Mouse (Mus musculus): ENCODE measurements around the gene Kcnn4. TPM values are rescaled to one million over a fixed set of nuclear protein-coding genes. Genes with fewer than 3 reads are reported as not detected.
A peak's percentile ranks its signal among the peaks of the same experiment; 100 is the strongest.

Gene Kcnn4
- polyA plus RNA-seq (2012; rRNA removed) = 76.3 and 90.9 TPM in 2 replicates

DNA sequence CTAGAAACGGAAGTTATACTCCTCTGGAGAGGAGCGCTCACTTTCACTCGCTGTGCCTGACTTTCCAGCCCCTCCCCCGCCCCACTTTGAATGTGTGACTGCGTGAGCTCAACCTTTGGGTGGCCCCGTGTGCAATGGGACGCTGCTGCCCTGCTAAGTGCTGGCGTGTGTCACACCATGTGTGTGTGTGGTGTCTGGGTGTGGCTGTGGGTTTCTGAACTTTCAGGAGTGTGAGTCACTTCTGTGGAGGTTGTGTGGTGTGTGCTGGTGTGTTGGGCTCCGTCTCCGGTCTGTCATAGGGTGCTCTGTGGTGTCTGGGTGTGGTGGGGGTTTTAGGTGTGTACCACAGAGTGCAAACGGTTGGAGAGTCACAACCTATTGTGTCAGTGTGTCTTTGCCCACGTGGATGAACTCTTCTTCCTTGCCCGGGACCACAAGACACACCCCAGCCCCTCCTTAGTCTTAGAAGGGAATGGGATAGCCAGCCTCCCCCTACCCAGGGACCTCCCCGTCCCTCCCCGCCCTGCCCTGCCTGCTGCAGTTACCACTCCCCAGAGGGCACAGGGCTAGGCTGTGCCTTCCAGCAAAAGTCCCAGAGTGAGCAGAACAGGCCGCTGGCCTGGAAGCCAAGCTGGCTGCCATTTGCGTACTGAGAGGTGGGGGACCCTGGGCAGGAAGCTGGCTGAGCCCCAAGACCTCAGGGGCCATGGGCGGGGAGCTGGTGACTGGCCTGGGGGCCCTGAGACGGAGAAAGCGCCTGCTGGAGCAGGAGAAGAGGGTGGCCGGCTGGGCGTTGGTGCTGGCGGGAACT is at the start of gene Kcnn4:
Gene Kcnn4, plus strand, starts transcription at position 533 of the 811 bp plus-strand sequence.
- WGBS = 12% methylated on average over 23 of the region's 23 CpGs
- no peak for DNase-seq (ENCODE audit: low read depth, low spot score)

DNA sequence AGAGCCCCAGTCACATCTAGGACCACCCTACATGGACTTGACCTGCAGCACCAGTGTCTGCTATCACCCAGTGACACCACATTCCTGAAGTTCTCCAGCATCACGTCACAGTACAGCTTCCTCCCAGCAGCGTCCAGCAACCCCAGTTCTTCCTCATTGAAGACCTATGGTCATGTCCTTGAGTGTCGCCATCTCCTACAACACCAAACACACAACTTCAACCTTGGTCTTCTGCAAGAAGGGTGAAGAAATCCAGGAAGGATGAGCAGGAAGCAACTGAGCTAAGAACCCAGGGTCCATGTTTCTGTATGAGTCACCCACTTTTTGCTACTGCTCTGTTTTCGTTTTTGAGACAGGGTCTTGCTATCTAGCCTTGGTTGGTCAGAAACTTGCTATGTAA is 47.5 kb upstream of the Kcnn4 start:
- DNase-seq (ENCODE audit: low read depth, low spot score) = no peak
- WGBS = 63% methylated on average over 4 of the region's 4 CpGs

DNA sequence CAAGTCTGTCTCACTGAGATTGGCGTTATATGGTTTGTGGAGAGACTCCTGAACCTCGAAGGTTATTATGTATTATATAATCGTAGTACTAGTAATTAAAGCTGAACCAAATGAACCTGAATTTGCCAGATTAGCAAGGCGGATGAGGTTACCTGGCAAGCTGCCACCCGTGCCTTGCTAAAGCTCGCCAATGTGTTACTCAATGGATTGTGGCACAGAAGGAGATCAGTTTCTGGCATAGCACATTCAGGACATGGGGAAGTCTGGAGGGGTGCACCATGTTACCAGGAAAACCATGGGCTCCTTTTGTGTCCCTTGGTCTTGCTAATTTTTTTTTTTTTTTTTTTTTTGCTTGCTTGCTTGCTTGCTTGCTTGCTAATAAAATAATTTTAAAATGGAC is 44.9 kb upstream of the Kcnn4 start:
- 41% methylated on average over 6 of the region's 6 CpGs for WGBS

DNA sequence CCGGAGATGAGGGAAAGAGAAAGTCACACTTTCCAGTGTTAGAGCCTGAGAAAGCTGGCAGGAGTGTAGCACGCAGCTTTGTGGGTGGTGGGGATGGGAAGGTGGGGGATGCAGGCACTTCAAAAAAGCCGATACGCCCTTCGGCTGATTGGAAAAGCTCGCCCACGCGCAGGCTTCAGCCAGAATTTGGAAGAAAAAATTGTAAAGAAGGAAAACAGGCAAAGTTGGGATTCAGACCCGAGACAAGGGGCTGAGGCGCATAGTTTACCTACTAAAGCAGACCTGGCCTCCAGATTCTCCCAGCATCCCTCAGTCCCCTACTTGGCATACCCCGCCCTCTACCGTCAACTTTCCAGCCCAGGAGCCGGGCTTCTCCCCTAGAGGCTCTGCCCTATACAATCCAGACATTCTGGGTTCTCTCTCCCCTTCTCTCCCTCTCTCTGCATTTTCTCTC is 44.4 kb upstream of the Kcnn4 start:
- no peak for DNase-seq (ENCODE audit: low read depth, low spot score)
- 28% methylated on average over 13 of the region's 13 CpGs for WGBS

More for the DNA sequence above, 44.9 kb upstream of the Kcnn4 start:
- DNase-seq (ENCODE audit: low read depth, low spot score) = peak; percentile 37

DNA sequence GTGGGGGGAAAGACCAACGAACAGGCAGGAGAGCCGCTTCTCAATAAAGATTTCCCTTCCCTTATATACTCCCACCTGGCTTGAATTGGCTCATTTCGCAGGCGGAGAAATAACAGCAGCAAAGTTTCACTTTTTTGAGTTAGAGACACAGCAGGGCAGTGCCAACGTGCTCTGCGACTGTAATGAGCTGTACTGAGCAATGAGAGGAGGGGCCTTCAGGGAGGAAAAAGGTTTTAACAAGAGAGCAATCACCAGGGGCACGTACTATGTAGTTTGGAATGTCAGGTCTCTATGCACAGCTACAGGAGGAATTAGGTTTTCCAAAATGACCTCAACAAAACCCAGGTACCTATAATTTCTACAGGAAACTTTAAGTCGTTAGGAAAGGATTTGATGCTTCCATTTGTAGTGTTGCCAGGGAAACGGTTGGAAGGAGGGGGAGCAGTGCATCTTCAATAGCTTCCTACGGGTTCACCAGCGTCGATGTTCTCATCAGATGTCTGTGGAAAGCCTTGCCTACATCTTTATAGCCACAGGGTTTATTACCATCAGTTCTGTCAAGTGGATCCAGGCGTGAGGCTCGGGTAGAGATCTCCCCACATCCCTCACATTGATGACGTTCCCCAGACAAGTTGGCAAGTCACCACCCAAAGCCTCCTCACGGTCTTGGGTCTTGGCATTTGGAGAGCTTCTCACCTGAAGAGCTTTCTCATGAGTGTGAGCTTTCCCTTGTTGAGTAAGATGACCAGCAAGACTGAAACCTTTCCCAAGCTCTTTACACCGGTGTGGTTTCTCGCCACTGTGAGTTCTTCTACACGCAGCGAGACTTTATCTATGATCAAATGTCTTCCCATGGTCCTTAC is 43.6 kb upstream of the Kcnn4 start:
- no peak for DNase-seq (ENCODE audit: low read depth, low spot score)
- WGBS = 53% methylated on average over 20 of the region's 20 CpGs

DNA sequence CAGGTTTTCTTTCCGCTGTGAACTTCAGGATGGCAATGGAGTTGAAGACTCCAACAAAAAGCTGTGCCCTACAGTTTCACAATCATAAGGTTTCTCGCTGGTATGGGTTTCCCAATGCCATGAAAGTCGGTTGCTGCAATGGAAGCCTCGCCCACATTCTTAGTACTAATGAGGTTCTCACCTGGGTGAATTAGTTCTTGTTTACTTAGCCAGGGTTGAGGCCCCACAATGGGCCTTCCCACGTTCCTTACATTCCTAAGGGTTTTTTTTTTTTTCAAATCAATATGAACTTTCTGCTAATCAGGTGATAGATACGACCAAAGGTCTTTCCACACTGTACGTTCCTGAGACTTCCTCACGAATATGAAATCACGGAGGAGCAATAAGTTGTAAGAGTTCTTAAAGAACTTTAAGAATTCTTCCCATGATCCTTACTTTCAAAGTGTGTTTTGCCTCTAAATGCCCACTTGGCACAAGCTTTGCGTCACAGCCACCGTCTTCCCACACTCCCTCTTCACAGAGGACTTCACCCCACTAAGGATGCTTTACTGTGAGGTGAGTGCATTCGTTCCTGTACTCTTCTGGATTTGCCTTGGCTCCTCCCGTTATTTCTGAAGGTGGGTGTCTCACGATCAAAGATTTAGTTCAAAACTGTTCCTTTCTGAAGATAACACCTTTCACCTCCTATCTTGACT is 42.6 kb upstream of the Kcnn4 start:
- WGBS = 55% methylated on average over 14 of the region's 14 CpGs
- no peak for DNase-seq (ENCODE audit: low read depth, low spot score)

- DNase-seq (ENCODE audit: low read depth, low spot score) = no peak
- 36% methylated on average over 49 of the region's 49 CpGs for WGBS
Observed at GRCm38 (mm10) chr7:24333304-24333986, 36.6 kb upstream of the Kcnn4 start, which contains the start of gene Tescl. TSS of gene Tescl (minus strand) at chr7:24333936.

DNA sequence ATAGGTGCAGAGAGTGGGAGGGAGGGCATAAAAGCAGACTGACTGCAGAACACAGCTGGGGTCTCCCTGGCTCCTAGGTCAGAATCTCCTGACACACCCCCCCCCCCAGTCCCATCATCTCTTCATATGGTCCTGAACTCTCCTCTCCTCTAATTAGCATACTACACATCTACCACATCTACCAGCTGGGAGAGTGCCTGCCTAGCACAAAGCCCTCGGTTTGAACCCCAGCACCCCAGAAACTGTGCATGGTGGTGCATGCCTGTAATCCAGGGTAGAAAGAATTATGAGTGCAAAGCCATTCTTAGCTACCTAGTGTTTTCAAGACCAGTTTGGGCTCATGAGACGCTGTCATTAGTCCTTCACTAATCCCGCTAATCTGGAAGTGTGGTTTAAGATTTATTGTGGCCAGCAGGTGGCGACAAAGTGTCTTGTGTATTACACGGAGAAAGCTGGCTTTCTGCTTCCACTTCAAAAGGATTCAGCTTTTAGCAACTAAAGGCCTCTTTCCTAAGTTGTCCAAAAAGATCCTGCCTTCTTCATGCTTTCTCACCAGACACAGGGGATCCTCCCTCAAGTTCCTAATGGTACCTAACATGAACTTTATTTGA is 34.3 kb upstream of the Kcnn4 start:
- WGBS = 10% methylated on average over 5 of the region's 5 CpGs
- DNase-seq (ENCODE audit: low read depth, low spot score) = peak; percentile 36

DNA sequence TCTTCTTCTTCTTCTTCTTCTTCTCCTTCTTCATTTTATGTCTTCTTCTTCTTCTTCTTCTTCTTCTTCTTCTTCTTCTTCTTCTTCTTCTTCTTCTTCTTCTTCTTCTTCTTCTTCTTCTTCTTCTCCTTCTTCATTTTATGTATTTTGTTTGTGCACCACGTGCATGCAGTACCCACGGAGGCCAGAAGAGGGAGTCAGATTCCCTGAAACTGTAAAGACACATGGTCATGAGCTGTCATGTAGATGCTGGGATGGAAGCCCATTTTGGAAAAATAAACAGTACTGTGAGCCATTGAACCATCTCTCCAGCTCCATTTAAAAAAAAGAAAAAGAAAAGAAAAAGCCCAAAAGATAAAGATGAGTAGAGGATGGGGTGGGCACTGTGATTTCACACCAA is 31.8 kb upstream of the Kcnn4 start:
- 56% methylated on average over 2 of the region's 2 CpGs for WGBS
- no peak for DNase-seq (ENCODE audit: low read depth, low spot score)

DNA sequence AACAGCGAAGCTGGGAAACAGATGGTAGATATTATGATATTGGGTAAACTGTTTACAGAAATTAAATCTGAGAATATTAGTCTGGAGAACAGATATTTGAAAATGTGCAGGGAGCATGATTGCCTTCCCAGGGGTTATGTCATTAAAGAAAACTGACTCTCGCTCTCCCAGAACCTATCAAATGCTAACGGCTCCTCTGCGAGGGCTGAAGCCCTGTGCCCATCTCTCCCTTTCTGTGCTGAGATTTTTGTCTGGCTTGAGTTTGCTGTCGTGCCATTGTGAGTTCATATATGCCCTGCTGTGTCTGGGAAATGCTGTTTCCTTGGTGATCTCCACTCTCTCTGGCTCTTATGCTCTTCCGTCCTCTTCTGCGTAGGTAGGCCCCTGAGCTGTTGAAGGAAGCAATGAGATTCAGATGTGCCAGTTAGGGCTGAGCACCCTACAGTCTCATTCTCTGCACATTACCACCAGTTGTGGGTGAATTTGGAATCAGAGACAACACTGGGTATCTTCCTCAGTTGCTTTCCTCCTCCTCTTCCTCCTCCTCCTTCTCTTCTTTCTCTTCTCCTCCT is 26.3 kb upstream of the Kcnn4 start:
- DNase-seq (ENCODE audit: low read depth, low spot score) = no peak
- 76% methylated on average over 7 of the region's 7 CpGs for WGBS

DNA sequence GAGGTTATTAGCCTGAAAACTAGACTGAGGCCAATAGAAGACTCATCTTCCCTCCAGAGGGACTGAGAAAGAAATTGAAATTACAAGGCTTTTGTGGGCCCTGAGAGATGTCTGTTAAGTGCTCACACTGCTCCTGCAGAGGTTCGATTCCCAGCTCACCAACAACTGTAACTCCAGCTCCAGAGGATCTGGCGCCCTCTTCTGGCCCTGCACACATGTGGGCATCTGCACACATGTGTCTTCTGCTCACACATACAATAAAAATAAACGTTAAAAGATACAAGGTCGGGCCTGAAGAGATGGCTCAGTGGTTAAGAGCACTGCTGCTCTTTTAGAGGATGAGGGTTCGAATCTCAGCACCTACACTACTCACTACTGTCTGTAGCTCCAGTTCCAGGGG is 23.6 kb upstream of the Kcnn4 start:
- 72% methylated on average over 5 of the region's 5 CpGs for WGBS
- no peak for DNase-seq (ENCODE audit: low read depth, low spot score)

DNA sequence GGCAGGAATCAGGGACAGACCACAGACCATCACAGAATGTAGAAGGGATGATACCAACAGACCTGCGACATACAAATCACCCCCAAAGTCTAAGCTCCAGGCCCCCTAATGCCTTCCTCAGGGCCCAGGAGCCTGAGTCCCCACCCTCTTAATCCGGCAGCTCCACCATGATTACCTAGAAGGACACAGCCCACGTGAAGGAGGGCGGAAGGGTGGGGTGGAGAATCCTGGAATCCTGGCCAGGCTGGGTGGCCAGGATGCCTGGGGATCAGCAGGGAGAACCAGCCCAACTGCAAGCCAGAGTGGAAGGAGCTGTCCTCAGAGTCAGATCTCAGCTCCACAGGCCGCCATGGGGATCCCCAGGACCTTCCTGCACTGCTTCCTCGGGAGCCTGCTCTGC is 21.2 kb upstream of the Kcnn4 start, which contains the start of gene Lypd5:
Gene Lypd5, plus strand, starts transcription at position 301 of the 400 bp plus-strand sequence.
- WGBS = 30% methylated on average over 6 of the region's 6 CpGs
- DNase-seq (ENCODE audit: low read depth, low spot score) = no peak

DNA sequence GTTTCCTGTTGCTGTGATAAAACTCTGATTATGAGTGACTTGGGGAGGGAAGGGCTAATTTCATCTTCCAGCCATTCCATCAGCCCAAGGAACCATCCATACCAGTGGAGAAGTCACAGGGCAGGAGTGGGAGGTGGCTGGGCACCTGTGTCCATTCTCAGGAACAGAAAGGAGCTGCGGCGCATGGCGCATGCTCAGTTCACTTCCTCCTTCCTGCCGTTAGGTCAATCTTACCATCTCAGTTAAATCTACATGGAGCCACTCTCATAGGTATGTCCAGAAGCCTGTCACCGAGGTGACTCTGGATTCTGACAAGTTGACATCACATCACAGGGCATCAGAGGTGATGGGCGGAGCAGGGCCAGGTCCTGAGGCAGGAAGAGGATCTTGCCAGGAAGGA is 14.4 kb upstream of the Kcnn4 start:
- DNase-seq (ENCODE audit: low read depth, low spot score) = no peak
- 70% methylated on average over 6 of the region's 6 CpGs for WGBS

DNA sequence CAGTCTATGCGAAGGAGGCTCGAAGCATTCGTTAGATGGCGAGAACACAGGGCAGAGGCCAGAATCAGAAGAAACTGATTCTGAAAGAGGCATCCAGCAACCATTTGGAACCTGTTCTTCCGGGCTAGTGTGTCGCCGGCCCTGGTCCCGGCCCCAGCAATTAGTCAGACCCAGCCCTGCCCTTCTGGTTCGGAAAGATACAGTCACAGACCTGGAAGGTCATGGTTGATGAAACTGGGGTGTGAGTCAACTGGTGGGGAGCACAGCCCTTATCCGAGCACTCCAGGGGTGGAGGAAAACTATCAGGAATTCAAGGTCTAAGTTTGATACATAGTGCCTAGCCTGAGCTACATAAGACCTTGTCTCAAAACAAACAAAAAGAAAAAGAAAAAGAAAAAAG is 14.0 kb upstream of the Kcnn4 start:
- DNase-seq (ENCODE audit: low read depth, low spot score) = no peak
- 60% methylated on average over 10 of the region's 10 CpGs for WGBS

DNA sequence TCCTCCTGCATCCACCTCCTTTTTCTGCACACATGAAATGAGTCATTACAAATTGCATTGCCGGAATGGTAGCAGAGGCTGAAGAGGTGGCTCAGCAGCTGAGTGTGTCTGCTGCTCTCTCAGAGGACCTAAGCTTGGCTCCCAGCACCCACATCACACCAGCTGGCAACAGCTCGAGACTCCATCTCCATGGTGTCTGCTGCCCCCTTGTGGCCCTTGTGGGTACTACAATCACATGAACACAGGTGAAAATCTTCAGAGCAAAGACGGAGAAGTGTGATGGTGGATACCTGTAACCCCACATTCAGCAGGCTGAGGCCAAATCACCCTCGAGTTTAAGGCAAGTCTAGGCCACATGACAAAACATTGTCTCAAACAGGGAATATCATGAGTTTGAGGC is 12.2 kb upstream of the Kcnn4 start:
- 51% methylated on average over 4 of the region's 4 CpGs for WGBS
- no peak for DNase-seq (ENCODE audit: low read depth, low spot score)

GRCm38 (mm10) chr7:24359269-24359668 is 10.8 kb upstream of the Kcnn4 start:
- no peak for DNase-seq (ENCODE audit: low read depth, low spot score)
- WGBS = 26% methylated on average over 9 of the region's 9 CpGs

GRCm38 (mm10) chr7:24361001-24361400 is 9.1 kb upstream of the Kcnn4 start:
- 61% methylated on average over 4 of the region's 4 CpGs for WGBS
- no peak for DNase-seq (ENCODE audit: low read depth, low spot score)

GRCm38 (mm10) chr7:24363228-24363627 is 6.8 kb upstream of the Kcnn4 start:
- WGBS = 12% methylated on average over 7 of the region's 7 CpGs
- no peak for DNase-seq (ENCODE audit: low read depth, low spot score)

- DNase-seq (ENCODE audit: low read depth, low spot score) = peak; percentile 76
- WGBS = 8% methylated on average over 10 of the region's 10 CpGs
Observed at GRCm38 (mm10) chr7:24364827-24365226, 5.2 kb upstream of the Kcnn4 start.

All from large intestine, adult 2 months (tissue).